Mouse (Mus musculus) thymus, postnatal 14 days (tissue): ENCODE measurements around the gene Hivep3.

Source experiments
- DNase-seq: peaks from one replicate; pipeline ENCODE4 v3.0.0; 2021

Hivep3 gene

GRCm38 (mm10) chr4:119761459-119762121, 28.0 kb downstream of the Hivep3 start:
- DNase-seq, result no peak

- no peak for DNase-seq
Observed at GRCm38 (mm10) chr4:119762171-119762570, 28.6 kb downstream of the Hivep3 start.

GRCm38 (mm10) chr4:119768046-119768445, 34.5 kb downstream of the Hivep3 start:
- DNase-seq, result no peak

- DNase-seq, result no peak
Observed at GRCm38 (mm10) chr4:119775913-119776312, 42.3 kb downstream of the Hivep3 start.

GRCm38 (mm10) chr4:119777146-119777545, 43.6 kb downstream of the Hivep3 start:
- DNase-seq, result no peak

- no peak for DNase-seq
Observed at GRCm38 (mm10) chr4:119779561-119780400, 46.2 kb downstream of the Hivep3 start.

GRCm38 (mm10) chr4:119780881-119781280, 47.3 kb downstream of the Hivep3 start:
- no peak for DNase-seq

- DNase-seq, result no peak
Observed at GRCm38 (mm10) chr4:119784959-119785358, 51.4 kb downstream of the Hivep3 start.

- DNase-seq, result no peak
Observed at GRCm38 (mm10) chr4:119786307-119786706, 52.7 kb downstream of the Hivep3 start.

GRCm38 (mm10) chr4:119786721-119787120, 53.1 kb downstream of the Hivep3 start:
- no peak for DNase-seq

- no peak for DNase-seq
Observed at GRCm38 (mm10) chr4:119788746-119789145, 55.2 kb downstream of the Hivep3 start.

GRCm38 (mm10) chr4:119789495-119790148, 56.0 kb downstream of the Hivep3 start:
- no peak for DNase-seq

GRCm38 (mm10) chr4:119798891-119799290, 65.3 kb downstream of the Hivep3 start:
- DNase-seq, result no peak

GRCm38 (mm10) chr4:119806556-119806955, 73.0 kb downstream of the Hivep3 start:
- DNase-seq, result no peak

- DNase-seq, result no peak
Observed at GRCm38 (mm10) chr4:119807359-119807758, 73.8 kb downstream of the Hivep3 start.

- peak; percentile 43 for DNase-seq
Observed at GRCm38 (mm10) chr4:119809245-119809644, 75.7 kb downstream of the Hivep3 start.

- peak; percentile 54 for DNase-seq
Observed at GRCm38 (mm10) chr4:119812775-119813174, 79.2 kb downstream of the Hivep3 start.

- DNase-seq, result no peak
Observed at GRCm38 (mm10) chr4:119813500-119814184, 80.1 kb downstream of the Hivep3 start.

GRCm38 (mm10) chr4:119814185-119815132, 80.9 kb downstream of the Hivep3 start:
- DNase-seq, result no peak

- DNase-seq, result no peak
Observed at GRCm38 (mm10) chr4:119815133-119815792, 81.7 kb downstream of the Hivep3 start.

GRCm38 (mm10) chr4:119815793-119816161, 82.2 kb downstream of the Hivep3 start:
- DNase-seq, result no peak
